Mouse (Mus musculus): ENCODE data around the gene Lce1a2. TPM values are rescaled to one million over a fixed set of nuclear protein-coding genes. Genes with fewer than 3 reads are reported as not detected.

Gene Lce1a2
- not detected for polyA plus RNA-seq (2012; fragmentation: generic; extraction: Trizol)

DNA sequence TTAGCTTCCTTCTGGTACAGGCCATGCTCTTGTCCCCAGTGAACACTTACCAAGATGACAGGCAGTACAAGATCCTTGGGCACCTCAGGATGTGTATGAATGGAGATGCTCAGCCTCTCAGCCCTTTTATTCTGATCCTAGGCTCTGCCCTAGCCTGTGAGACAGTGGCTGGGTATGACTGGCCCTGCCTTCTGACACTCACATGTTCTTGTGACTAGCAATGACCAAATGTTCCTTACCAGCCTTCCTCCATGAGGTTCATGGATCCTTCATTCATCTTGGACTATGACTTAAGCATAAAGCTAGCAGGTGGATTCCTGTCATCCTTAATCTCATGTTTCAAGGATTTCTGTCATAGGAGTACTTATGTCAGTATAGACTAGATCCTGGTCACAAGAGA, at the start of gene Lce1a2:
Gene Lce1a2 (minus strand): TSS at position 101 of the 400 bp plus-strand sequence.

DNA sequence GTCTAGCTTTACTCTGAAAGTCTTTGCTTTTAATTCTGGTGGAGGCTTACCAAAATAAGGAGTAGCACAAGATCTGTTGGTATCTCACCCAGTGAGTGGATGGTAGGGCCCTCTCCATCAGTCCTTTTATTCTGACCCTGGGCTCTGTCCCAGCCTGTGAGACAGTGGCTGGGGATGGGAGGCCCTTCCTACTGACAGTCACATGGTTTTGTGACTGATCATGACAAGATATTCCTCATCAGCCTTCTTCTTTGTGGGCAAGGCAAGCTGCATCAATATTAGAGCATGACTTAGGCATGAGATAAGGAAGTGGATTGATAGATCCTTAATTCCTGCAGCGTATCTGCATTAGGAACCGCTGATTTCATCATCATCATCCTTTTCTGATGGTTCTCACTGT, 38.9 kb upstream of the Lce1a2 start, which contains the start of gene Lce1e:
Gene Lce1e (minus strand): TSS at position 101 of the 400 bp plus-strand sequence.

DNA sequence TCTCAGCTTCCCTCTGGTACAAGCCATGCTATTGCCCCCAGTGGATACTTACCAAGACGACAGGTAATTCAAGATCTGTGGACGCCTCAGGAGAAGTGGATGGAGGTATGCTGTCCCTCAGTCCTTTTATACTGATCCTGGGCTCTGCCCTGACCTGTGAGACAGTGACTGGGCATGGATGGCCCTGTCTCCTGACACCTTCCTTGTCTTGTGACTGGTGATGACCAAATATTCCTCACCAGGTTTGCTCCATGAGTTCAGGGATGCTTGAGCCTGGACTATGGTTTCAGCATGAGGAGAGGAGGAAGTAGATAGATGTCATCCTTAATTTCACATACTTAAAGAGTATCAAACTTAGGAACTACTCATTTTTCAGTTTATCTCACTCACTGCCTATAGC, 17.0 kb upstream of the Lce1a2 start, which contains the start of gene Lce1d:
Gene Lce1d (minus strand): TSS at position 101 of the 400 bp plus-strand sequence.

DNA sequence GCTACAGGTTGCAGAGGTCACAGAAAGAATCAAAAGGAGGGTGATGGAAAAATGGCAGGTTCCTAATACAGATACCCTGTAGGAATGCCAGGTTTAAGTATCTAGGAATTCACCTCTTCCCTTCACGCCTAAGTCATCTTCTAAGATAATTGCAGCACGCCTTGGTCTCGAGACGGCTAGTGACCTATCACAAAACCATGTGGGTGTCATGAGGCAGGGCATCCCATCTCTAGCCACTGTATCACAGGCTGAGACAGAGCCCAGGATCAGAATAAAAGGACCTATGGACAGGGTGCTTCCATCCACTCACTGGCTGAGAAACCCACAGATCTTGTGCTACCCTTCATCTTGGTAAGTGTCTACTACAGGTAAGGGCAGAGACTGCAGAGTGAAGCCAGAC, 8.8 kb upstream of the Lce1a2 start, which contains the start of gene Lce1c:
Gene Lce1c (plus strand): TSS at position 301 of the 400 bp plus-strand sequence.

DNA sequence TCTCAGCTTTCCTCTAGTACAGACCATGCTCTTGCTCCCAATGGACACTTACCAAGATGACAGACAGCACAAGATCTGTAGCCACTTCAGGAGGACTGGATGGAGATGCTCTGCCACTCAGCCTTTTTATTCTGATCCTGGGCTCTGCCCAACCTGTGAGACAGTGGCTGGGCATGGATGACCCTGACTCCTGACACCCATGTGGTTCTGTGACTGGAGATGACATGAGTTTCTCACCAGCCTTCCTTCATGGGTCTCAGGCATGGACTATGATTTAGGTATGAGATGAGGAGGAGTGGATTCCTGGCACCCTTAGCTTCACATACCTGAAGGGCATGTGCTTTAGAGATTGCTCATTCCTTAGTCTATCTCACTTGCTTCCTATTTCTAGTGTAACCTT, 13.3 kb downstream of the Lce1a2 start, which contains the start of gene Lce1b:
Gene Lce1b (minus strand): TSS at position 101 of the 400 bp plus-strand sequence.

DNA sequence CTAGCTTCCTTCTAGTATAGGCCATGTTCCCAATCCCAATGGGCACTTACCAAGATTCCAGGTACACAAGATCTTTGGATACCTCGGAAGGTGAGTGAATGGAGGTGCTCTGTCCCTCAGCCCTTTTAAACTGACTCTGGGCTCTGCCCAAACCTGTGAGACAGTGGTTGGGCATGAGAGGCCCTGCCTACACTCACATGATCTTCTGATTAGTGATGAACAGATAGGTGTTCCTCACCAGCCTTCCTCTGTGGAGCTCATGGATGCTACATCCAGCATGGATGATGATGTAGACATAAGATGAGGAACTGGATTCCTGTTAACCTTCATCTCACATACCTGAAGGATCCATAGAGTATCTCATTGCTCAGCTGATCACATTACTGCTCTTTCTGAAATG, 21.9 kb downstream of the Lce1a2 start, which contains the start of gene Lce1a1:
Gene Lce1a1 (minus strand): TSS at position 101 of the 400 bp plus-strand sequence.

DNA sequence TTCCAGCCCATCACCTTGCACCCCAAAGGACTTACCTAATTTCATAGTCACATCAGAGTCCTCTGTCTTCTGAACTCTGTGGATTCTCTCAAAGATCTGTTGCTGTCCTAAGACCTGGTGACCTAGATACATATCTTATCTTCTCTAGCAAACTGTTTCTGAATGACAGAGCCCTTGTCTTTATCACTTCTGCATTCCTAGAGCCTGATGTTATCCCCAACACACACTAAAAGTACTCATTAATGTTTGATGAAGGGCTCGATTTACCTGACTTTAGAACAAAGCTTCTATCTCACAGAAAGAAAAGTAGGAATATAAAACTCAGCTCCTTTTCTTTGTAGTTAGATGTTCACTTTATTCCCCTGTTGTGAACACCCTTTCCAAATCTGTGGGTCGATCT, 48.6 kb downstream of the Lce1a2 start, which contains the start of gene Lce6a:
Gene Lce6a (minus strand): TSS at position 101 of the 400 bp plus-strand sequence.

Other genes with a start within 250 kb of the Lce1a2 start
- gene Gm9774, start 240.9 kb downstream of the Lce1a2 start, polyA plus RNA-seq (2012; fragmentation: generic; extraction: Trizol), result 10 to 100 TPM in 1 of 2 experiments, 1 to 10 TPM in 1; 6.3 to 13.3 TPM
- gene Sprr2k, start 237.7 kb downstream of the Lce1a2 start, polyA plus RNA-seq (2012; fragmentation: generic; extraction: Trizol), result 1 to 10 TPM in 1 of 2 experiments, under 1 TPM in 1; 0.38 to 2.1 TPM
- gene Sprr1b, start 231.5 kb downstream of the Lce1a2 start, polyA plus RNA-seq (2012; fragmentation: generic; extraction: Trizol), result not detected
- not detected for gene Sprr3, start 211.6 kb downstream of the Lce1a2 start, polyA plus RNA-seq (2012; fragmentation: generic; extraction: Trizol)
- 10 to 100 TPM in 1 of 2 experiments, 1 to 10 TPM in 1; 4.8 to 21.7 TPM for gene Sprr1a, start 184.4 kb downstream of the Lce1a2 start, polyA plus RNA-seq (2012; fragmentation: generic; extraction: Trizol)
- gene Sprr4, start 169.8 kb downstream of the Lce1a2 start, polyA plus RNA-seq (2012; fragmentation: generic; extraction: Trizol), result not detected
- not detected for gene 2310046K23Rik, start 135.8 kb downstream of the Lce1a2 start, polyA plus RNA-seq (2012; fragmentation: generic; extraction: Trizol)
- gene Ivl, start 96.6 kb downstream of the Lce1a2 start, polyA plus RNA-seq (2012; fragmentation: generic; extraction: Trizol), result under 1 TPM; 0.01 to 0.02 TPM
- gene Smcp, start 81.3 kb downstream of the Lce1a2 start, polyA plus RNA-seq (2012; fragmentation: generic; extraction: Trizol), result not detected
- gene 2210017I01Rik, start 62.8 kb downstream of the Lce1a2 start, polyA plus RNA-seq (2012; fragmentation: generic; extraction: Trizol), result not detected
- not detected for gene Lce6a, start 48.7 kb downstream of the Lce1a2 start, polyA plus RNA-seq (2012; fragmentation: generic; extraction: Trizol)
- gene Lce1a1, start 22.0 kb downstream of the Lce1a2 start, polyA plus RNA-seq (2012; fragmentation: generic; extraction: Trizol), result not detected
- gene Lce1b, start 13.4 kb downstream of the Lce1a2 start, polyA plus RNA-seq (2012; fragmentation: generic; extraction: Trizol), result not detected
- not detected for gene Lce1c, start 8.9 kb upstream of the Lce1a2 start, polyA plus RNA-seq (2012; fragmentation: generic; extraction: Trizol)
- not detected for gene Lce1d, start 16.9 kb upstream of the Lce1a2 start, polyA plus RNA-seq (2012; fragmentation: generic; extraction: Trizol)
- gene Lce1e, start 38.8 kb upstream of the Lce1a2 start, polyA plus RNA-seq (2012; fragmentation: generic; extraction: Trizol), result not detected
- not detected for gene Lce1f, start 50.0 kb upstream of the Lce1a2 start, polyA plus RNA-seq (2012; fragmentation: generic; extraction: Trizol)
- not detected for gene Gm38119, start 68.8 kb upstream of the Lce1a2 start, polyA plus RNA-seq (2012; fragmentation: generic; extraction: Trizol)
- under 1 TPM in 1 of 2 experiments, not detected in 1; 0.39 TPM for gene Lce1g, start 82.0 kb upstream of the Lce1a2 start, polyA plus RNA-seq (2012; fragmentation: generic; extraction: Trizol)
- gene Lce1h, start 94.8 kb upstream of the Lce1a2 start, polyA plus RNA-seq (2012; fragmentation: generic; extraction: Trizol), result under 1 TPM in 1 of 2 experiments, not detected in 1; 0.08 TPM
- gene Lce1i, start 108.6 kb upstream of the Lce1a2 start, polyA plus RNA-seq (2012; fragmentation: generic; extraction: Trizol), result not detected
- not detected for gene Lce1j, start 120.2 kb upstream of the Lce1a2 start, polyA plus RNA-seq (2012; fragmentation: generic; extraction: Trizol)
- not detected for gene Lce1k, start 137.6 kb upstream of the Lce1a2 start, polyA plus RNA-seq (2012; fragmentation: generic; extraction: Trizol)
- gene Kprp, start 156.9 kb upstream of the Lce1a2 start, polyA plus RNA-seq (2012; fragmentation: generic; extraction: Trizol), result under 1 TPM in 1 of 2 experiments, not detected in 1; 0.04 TPM
- gene Lce1l, start 181.0 kb upstream of the Lce1a2 start, polyA plus RNA-seq (2012; fragmentation: generic; extraction: Trizol), result not detected
- not detected for gene 2310050C09Rik, start 199.9 kb upstream of the Lce1a2 start, polyA plus RNA-seq (2012; fragmentation: generic; extraction: Trizol)

All from C3H10T1/2 (cell line).